Mouse (Mus musculus): ENCODE results near the gene Nfkb2.

Gene Nfkb2

DNA sequence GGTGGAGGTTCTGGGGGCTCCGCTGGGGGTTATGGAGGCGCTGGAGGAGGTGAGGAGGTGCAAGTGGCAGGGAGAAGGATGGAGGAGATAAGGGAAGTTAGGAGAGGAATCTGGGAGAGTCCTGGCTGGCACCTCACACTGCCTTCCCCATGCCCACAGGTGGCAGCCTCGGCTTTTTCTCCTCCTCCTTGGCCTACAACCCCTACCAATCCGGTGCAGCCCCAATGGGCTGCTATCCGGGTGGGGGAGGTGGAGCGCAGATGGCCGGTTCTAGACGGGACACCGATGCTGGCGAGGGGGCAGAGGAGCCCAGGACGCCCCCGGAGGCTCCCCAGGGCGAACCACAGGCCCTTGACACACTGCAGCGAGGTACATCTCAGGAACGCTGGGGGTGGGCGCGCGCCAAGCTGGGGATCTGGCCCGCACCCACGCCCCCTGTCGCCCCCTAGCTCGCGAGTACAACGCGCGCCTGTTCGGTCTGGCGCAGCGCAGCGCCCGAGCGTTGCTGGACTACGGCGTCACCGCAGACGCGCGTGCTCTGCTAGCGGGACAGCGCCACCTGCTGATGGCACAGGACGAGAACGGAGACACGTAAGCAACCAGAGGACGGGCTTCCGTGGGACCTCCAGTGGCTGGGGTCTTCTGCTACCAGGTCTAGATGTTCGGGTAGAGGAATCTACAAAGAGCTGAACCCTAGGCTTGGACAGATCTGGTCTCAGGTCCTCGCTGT is 4.8 kb downstream of the Nfkb2 start:
- DNase-seq: peak; percentile 95 to 97

DNA sequence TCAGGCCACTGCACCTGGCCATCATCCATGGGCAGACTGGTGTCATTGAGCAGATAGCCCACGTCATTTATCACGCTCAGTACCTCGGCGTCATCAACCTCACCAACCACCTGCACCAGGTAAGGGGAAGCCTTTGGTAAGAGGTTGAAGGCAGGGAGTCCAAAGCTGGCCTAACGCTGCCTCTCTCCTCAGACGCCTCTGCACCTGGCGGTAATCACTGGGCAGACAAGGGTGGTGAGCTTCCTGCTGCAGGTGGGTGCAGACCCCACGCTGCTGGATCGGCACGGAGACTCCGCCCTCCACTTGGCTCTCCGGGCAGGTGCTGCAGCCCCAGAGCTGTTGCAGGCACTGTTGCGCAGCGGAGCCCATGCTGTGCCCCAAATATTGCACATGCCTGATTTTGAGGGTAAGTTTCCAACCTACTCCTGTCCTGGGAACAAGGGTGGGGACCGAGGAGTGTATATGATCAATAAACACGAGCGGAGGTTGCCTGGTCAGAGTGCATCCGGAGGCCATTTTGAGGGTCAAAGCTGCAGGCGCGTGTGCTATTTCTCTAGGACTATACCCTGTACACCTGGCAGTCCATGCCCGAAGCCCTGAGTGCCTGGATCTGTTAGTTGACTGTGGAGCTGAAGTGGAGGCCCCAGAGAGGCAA is 5.7 kb downstream of the Nfkb2 start:
- DNase-seq: peak in 1 of 2 experiments; percentile 32

GRCm38 (mm10) chr19:46310312-46310865 is 6.3 kb downstream of the Nfkb2 start:
- DNase-seq: no peak

- no peak for DNase-seq
Observed at GRCm38 (mm10) chr19:46311341-46311740, 7.2 kb downstream of the Nfkb2 start.

DNA sequence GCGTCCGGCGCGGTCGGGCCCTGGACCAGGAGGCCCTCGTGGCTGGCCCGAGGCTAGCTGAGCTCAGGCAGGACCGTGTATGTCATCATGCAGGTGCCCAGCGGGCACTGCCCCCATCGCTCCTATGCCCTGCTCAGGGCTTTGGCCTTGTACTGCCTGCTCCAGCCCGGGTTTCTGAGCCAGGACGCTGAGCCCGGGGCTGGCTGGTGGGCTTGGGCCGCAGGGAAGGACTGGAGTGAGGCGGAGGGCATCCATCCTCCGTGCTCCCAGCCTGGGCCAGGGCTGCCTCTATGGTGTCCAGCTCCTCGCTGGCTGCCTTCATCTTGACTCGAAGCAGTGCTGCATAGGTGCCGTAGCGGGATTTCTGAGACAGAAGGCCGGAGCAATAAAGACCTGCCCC is 8.4 kb downstream of the Nfkb2 start:
- no peak for DNase-seq

- no peak for DNase-seq
Observed at GRCm38 (mm10) chr19:46313116-46313515, 9.0 kb downstream of the Nfkb2 start.

DNA sequence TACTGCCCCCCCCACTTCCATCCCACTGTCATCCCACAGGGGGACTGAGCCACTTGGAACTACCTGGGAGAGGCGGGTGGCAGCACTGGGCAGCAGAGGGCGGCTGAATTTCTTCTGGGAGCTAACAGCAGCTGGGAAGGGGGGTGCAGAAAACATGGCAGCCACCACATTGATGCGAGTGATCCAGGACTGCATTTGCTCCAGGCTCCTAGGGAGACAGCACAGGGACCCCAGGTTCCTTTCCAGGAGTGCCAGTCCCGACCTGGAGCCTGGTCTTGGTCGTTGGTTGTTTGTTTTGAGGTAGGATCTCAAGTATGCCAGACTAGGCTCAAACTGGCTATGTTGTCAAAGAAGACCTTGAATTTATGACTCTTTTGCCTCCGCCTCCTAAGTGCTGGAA is 9.5 kb downstream of the Nfkb2 start:
- DNase-seq: no peak

GRCm38 (mm10) chr19:46314151-46314601 is 10.1 kb downstream of the Nfkb2 start:
- DNase-seq: peak in 1 of 2 experiments; percentile 44

DNA sequence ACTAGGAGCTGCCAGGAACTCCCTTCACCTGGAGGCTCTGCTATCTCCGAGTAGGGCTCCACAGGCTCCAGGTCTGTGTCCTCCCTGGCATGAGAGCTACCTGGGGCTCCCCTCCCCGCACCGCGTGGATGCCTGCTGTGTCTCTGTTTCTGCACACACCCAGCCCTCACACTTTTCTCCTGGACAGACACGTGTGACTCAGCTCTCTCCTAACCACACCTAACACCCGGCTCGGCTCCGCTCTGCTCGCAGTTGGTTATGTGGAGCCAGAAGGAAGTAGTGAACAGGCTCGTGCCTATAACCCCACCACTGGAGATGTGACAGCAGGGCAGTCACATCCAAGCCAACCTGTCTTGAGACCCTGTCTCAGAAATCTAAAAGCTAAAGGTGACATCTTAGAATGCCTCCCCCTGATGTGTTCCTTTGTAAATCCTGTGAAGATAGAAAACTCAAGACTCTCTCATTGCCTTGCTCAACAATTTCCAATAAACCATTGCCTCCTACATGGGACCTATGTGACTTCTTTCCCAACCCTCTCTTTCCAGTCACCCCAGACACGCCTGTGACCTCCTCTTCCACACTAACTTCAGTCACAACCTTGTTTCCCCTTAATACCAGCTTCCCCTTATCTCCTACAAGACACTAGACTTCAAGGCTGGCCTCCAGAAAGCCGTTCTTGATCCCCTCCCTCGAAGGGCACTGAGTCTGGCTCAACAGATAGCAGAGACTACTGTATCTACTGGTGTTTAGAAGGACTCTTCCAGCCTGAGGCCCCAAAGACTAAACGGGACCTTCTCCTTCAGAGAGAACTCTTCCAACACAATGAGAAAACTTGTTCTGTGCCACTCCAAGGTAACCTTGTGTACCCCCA is 11.0 kb downstream of the Nfkb2 start:
- DNase-seq: no peak

DNA sequence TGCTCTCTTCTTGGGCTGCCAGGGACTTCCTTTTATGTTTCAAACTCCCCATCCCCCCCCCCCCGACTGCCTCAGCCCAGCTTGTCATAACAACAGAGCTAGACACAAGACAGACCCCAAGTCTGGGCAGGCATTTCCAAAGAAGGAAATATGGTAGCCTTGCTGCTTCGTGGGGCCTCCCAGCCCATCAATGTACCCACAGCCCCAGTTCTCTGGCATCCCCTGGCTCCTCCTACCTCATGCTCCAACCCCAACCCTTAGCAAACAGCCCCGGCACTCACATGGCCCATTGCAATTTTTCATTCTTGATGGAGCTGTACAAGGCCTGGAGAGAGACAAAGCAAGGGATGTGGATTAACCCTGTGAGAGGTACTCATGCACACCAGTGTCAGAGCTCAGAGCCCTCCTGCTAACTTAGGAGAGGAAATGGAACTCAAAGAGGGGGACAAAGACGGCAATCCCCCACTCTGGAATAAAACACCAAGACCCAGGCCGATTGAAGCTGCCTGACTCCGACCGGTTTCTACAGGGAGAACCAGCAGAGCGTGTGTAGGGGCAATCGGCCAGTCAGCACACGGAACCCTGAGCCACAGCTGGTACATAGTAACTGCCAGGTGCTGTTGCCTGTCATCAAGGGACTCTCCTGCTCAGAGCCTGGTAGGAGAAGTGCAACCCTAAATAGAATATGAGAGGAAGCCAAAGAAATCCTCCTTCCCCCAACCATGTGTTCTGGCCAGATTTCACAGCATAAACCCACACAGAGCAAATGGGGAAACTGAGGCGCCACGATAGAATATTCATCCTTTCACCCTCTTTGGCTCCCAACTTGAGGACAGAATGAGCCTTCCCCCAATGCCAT is 11.9 kb downstream of the Nfkb2 start:
- peak in 1 of 2 experiments; percentile 4 for DNase-seq

DNA sequence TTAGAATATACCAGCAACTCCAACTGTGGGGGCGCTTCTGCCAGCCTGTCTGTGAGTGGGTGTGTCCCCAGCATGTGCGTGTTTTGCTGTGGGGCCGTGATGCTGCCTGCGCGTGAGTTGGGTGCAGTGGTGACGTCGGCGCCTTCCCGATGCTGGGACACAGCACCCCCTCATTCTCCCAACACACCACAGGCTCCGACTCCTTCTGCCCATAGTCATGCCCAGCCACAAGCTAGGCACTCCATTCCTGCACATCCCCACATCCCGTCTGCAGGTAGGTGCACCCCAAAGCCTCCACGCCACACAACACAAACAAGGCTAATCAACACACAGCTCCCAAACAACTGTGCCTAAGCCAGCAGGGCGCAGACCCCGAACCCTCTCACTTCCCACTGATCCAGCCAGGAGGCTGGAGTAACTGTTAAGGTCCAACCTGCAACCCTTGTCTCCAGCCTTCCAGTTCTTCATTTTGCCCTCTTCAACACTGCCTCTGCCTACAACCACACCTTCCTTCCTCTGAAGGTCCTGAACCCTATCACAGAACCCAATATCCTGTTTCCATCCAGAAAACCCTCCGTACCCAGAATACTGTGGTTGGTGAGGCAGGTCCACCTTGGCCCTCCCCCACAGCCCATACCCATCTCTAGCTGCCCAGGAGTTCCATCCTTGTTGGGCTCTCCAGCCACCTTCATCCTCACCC is 12.9 kb downstream of the Nfkb2 start:
- DNase-seq: peak; percentile 10 to 19

DNA sequence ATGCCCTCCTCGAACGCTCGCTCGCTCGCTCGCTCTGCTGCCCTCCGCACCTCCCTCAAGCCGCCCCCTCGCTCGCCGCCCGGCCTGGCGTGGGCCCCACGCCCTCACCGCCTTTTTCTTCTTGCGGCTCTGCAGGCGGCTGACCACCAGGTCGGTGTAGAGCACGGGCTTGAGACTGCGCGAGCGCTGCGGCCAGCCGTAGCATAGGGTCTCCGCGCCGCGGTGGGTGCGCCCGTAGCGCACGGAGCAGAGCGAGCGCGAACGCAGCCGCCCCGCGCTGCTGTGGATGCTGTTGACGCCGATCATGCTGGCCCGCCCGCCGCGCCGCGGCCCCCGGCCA is 13.4 kb downstream of the Nfkb2 start:
- peak; percentile 18 to 30 for DNase-seq

DNA sequence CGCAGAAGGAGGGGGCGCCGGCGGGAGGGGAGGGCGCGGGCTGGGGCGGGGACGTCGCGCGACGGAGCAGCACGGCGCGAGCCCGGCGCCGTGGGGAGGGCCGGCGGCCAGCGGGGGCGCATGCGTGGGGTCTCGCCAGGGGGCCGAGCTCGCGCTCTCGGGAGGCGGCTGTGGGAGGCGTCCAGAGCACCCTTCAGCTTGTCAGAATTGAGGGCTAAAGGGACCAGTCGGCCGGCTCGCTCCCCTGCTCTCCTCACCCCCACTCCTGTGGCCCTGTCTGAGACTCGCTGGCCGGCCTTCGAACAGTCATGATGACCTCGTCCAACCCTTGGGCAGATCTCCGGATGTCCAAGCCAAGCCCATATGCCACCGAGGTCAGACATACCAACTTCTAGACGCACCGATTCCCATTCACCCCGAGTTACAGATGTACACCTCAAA is 13.9 kb downstream of the Nfkb2 start:
- DNase-seq: peak; percentile 36 to 37

- peak; percentile 77 to 84 for DNase-seq
Observed at GRCm38 (mm10) chr19:46318586-46319378, 14.7 kb downstream of the Nfkb2 start.

GRCm38 (mm10) chr19:46320076-46320785 is 16.1 kb downstream of the Nfkb2 start:
- DNase-seq: peak; percentile 10 to 16

DNA sequence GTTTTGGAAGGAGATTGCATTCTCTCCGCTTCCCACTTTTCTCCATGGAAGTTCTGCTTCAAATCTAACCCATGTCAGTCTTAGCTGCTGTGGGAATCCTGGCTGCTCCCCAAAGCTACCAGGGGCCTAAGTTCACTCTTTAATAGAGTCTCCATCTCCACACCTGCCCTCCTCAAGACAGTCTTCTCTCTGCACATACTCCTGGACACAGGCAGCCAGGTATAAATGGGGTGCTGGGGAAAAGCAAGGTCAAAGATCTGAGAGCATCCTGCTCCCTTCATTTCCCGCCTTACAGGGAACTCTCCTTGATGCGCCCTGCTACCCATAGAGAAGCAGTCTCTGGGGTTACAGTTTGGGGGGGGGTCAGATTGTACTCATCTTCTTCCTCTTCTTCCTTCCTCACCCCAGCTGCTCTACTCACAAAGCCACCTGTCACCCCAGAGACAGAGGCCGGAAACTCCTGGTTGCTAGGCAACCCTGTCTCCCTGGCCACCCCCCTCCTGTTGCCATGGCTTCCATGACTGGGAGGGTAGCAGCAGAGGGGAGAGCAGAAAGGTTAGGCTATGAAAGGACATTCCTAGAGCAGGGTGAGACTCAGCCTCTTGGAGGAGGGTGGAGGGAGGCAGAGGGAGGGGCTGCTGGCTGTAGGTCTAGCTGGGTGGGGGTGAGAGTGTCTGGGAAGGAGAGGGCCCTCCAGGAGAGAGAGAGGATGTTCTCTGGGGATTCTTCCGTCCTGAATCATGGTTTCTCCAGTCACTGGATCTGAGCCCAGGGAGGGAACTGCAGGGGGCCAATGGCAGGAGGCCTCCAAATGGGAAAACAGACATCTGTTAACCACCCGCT is 17.2 kb downstream of the Nfkb2 start:
- peak; percentile 83 to 85 for DNase-seq

DNA sequence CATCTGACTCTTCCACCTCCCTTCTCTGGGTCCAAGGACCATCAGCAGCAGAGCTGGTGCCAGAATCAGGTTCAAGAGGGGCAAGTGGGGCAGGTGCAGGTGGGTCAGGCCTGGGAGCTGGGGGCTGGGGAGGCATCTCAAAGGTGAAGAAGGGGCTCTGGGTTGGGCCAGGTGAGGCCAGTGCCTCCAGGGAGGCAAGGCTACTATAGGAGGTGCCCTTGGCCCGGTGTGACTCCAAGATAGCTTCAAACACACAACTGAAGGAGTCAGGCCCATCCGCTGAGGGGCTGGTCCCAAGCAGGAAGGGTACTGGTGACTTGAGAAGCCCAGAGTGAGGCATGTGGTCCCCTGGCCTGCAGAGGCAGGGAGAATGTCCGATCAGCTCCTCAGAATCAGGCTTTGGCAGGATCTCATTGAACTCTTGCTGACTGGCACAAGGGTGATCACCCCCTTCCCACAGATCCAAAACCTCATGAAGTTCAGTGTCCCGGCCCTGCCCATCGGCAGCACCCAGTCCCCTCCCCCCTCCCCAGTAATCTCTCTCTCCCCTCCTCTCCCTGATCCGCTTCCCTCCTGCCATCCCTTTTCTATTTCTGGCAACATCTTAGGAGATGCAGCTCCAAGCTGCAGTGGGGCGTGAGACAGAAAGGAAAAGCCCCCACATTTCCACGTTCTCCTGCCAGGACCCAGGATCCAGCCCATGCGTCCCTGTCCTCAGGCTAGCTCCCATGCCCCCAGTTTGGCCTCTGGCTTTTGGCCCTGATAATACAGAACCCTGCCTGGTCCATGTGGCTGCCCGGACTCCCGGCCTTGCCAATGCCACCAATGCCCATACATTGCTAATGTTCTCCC is 18.2 kb downstream of the Nfkb2 start:
- DNase-seq: peak; percentile 39 to 55
